Mouse (Mus musculus) limb, embryonic 11.5 days (tissue): ENCODE measurements at regions not wholly inside any gene's neighbourhood (a gene's known extent, or its start where the extent isn't known, plus 50 kb on each side); places are given as distances from the start of the nearest gene placed in this dataset.

ENCODE experiments used
- ATAC-seq: fragments of 200-750 bp; cut with Nextera tagmentation; 2 replicates; pipeline ENCODE4 v1.8.0; 2017; ENCODE audit warnings: low read depth; ENCODE audit not compliant: insufficient number of reproducible peaks, low FRiP score, low TSS enrichment
- DNase-seq: peaks from one replicate; pipeline ENCODE4 v3.0.0-alpha.2; 2015; ENCODE audit warnings: low spot score
- H3K27ac ChIP-seq: fragments of 300-500 bp; sonication (generic); replicated peaks from 2 replicates; pipeline ENCODE4 v1.5.1; 2014; ENCODE audit warnings: low read depth, mild to moderate bottlenecking, low read length
- H3K27me3 ChIP-seq: fragments of 300-500 bp; sonication (generic); 2 replicates; pipeline ENCODE4 v1.6.1; 2014; ENCODE audit warnings: mild to moderate bottlenecking, low read length, mixed read lengths; ENCODE audit not compliant: control insufficient read depth, insufficient read depth
- H3K36me3 ChIP-seq: fragments of 300-500 bp; sonication (generic); 2 replicates; pipeline ENCODE4 v1.6.1; 2014; ENCODE audit warnings: mild to moderate bottlenecking, low read length, moderate library complexity, mixed read lengths; ENCODE audit not compliant: control insufficient read depth, insufficient read depth
- H3K4me1 ChIP-seq: fragments of 300-500 bp; sonication (generic); 2 replicates; pipeline ENCODE4 v1.6.1; 2014; ENCODE audit warnings: low read length, mixed read lengths; ENCODE audit not compliant: control insufficient read depth, insufficient read depth
- H3K4me2 ChIP-seq: fragments of 300-500 bp; sonication (generic); 2 replicates; pipeline ENCODE4 v1.6.1; 2014; ENCODE audit warnings: low read depth, mild to moderate bottlenecking, moderate library complexity; ENCODE audit not compliant: severe bottlenecking
- H3K4me3 ChIP-seq: fragments of 300-500 bp; sonication (generic); 2 replicates; pipeline ENCODE4 v1.5.1; 2014; ENCODE audit warnings: low read depth, low read length
- H3K9ac ChIP-seq: fragments of 300-500 bp; sonication (generic); 2 replicates; pipeline ENCODE4 v1.6.1; 2014; ENCODE audit warnings: mild to moderate bottlenecking, low read length
- H3K9me3 ChIP-seq: fragments of 300-500 bp; sonication (generic); 2 replicates; pipeline ENCODE4 v1.6.1; 2016; ENCODE audit warnings: low read length; ENCODE audit not compliant: control insufficient read depth
- WGBS: fragments of 180-500 bp; shearing (Covaris S2); extraction: QIAGEN DNeasy Blood & Tissue Kit; methylation state at CpG from one replicate; pipeline ENCODE4 v1.1.7; 2014; 5-methylcytosine and 5-hydroxymethylcytosine counted together

- Histone ChIP-seq H3K4me2 (no peak overlapping the region), H3K4me1 (no peaks in the 10 kb centered on the region), H3K9me3 (no peaks in the 10 kb centered on the region), H3K27ac (no peak overlapping the region), H3K9ac (no peak overlapping the region), H3K4me3 (no peak overlapping the region), H3K36me3 (no peaks in the 10 kb centered on the region), H3K27me3 (0 out of 2 replicates have a peak, but pooled peaks cover 5% of the 10 kb centered on the region)
- DNase-seq (no peak), ATAC-seq (no peak)
- 90% methylated on average over 3 of the region's 3 CpGs for WGBS
Measured at GRCm38 (mm10) chrX:166754967-166755654, 169.6 kb upstream of the Egfl6 start.

DNA sequence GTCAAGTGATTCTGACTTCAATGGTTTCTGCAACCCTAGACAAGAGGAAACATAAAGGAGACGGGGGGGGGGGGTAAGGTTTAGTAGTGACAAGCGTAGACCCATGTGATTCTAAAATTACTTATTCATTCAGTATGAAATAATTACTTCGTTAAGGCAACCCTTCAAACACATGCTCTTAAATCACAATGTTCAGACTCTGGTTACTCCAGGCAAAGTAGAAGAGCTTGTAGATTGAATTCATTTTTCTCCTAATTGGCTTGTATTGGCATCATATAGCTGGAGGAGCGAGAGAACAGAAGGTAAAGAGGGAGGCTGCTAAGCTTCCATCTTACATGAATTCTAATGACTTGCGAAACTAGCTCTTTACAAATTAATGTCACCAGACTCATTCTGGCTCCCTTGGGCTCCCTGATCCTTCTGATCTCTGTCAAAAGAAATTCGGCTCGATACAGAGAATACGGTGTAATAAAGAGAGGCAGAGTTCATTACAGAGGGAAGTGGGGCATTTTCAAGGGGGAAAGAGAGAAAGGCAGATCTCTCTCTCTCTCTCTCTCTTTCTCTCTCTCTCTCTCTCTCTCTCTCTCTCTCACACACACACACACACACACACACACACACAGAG, 163.6 kb upstream of the Egfl6 start:
- H3K9me3 ChIP-seq, result no peaks in the 10 kb centered on the region
- 0 out of 2 replicates have a peak, but pooled peaks cover 3% of the 10 kb centered on the region for H3K27me3 ChIP-seq
- H3K4me3 ChIP-seq, result no peak overlapping the region
- no peaks in the 10 kb centered on the region for H3K4me1 ChIP-seq
- ATAC-seq (no peak), DNase-seq (no peak)
- WGBS, result 72% methylated on average over 8 of the region's 8 CpGs
- H3K9ac ChIP-seq, result no peak overlapping the region
- no peak overlapping the region for H3K27ac ChIP-seq
- H3K4me2 ChIP-seq, result no peak overlapping the region
- H3K36me3 ChIP-seq, result no peaks in the 10 kb centered on the region

- Histone ChIP-seq H3K27ac (no peak overlapping the region), H3K9ac (no peak overlapping the region), H3K4me1 (no peaks in the 10 kb centered on the region), H3K9me3 (no peaks in the 10 kb centered on the region), H3K36me3 (no peaks in the 10 kb centered on the region), H3K4me2 (no peak overlapping the region), H3K27me3 (no peaks in the 10 kb centered on the region), H3K4me3 (no peak overlapping the region)
- ATAC-seq (no peak), DNase-seq (no peak)
- 80% methylated on average over 2 of the region's 2 CpGs for WGBS
Measured at GRCm38 (mm10) chrX:166731354-166731753, 145.8 kb upstream of the Egfl6 start.

DNA sequence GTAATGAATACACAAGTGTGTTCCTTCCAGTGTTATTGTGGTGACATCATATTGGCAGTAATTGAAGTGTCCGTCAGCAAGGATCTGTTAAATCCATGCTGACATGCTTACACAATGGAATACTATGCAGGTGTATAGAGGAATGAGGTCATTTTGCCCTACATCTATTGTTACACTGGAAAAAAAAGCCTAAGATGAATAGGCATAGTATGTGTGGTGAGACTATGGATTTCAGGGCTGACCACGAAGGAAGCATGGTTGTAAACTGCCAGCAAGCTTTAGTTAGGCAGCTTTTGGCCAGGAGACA, 143.1 kb upstream of the Egfl6 start:
- Histone ChIP-seq H3K4me2 (no peak overlapping the region), H3K27ac (no peak overlapping the region), H3K4me3 (no peak overlapping the region), H3K4me1 (no peaks in the 10 kb centered on the region), H3K27me3 (0 out of 2 replicates have a peak, but pooled peaks cover 2% of the 10 kb centered on the region), H3K36me3 (no peaks in the 10 kb centered on the region), H3K9ac (no peak overlapping the region), H3K9me3 (no peaks in the 10 kb centered on the region)
- WGBS, result 77% methylated on average over 2 of the region's 2 CpGs
- ATAC-seq (no peak), DNase-seq (no peak)

DNA sequence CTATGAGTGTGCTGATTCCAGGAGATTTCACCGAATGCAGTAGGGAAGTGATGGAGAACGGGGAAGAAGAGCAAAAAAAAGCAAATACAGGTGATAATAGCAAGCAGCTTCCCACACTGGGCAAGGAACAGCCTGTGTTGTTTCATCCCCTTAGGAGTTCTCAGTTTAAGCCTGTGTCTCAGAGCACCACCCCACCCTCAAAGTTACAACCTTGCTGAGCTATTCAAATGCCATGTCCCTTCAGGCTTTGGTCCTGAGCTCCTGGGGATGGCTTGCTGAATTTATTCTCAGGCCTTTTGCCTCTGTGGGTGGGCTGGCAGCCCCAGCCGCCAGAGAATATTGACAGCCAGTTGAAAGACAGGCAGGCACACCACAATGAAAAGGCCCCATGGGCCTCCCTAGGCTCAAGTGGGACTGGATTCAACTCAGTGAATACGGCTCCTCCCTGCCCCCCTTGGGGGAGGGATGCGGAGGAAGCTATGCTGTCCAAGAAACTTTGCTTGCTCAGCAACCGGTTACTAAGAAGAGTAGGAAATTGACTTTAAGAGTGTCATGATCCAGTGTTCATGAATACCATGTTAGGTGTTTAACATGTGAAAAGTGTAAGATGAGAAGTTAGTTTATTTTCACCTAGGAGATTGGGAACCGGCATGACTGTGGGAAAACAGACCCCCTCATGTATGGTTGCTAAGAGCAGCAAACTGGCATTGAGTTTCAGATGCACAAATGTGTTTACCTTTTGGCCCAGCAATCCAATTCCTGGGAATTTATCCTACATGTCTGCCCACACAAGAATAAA, 142.5 kb upstream of the Egfl6 start:
- Histone ChIP-seq H3K27ac (no peak overlapping the region), H3K4me3 (no peak overlapping the region), H3K27me3 (0 out of 2 replicates have a peak, but pooled peaks cover 2% of the 10 kb centered on the region), H3K4me1 (no peaks in the 10 kb centered on the region), H3K36me3 (no peaks in the 10 kb centered on the region), H3K9ac (no peak overlapping the region), H3K9me3 (no peaks in the 10 kb centered on the region), H3K4me2 (no peak overlapping the region)
- DNase-seq (no peak), ATAC-seq (no peak)
- 44% methylated on average over 7 of the region's 7 CpGs for WGBS

DNA sequence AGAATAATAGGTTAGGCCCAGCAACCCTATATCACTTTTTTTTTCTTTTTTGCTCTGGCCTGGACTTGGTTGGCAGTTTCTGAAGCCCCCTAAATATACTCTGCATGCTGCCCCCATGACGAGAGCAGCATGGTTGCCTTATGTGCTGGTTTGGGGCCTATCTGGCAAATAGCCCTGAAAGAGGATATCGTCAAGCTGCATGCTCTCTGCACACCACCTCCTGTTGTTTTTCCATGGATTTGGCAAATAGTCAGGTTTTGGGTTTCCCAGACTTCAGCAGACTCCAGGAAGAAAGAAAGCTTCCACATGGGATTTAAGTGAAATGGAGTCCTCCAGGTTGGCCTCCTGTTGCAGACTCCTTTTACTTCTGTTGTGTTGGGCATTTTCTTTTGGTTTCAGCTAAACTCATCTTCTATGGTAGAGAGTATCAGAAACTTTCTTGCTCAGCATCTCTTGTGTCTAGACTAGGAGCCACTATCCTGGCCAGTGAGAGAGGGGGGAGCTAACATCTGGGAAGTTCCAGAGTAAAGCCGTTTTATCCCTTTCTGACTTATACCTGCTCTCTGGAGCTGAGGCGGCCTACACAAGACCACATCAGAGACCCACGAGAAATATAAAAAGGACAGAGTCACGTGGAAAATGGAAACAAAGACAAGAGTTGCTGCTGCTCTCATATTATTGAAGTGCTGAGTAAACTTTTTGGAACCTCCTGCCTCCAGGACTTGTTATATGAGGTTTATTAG, 140.4 kb upstream of the Egfl6 start:
- H3K4me1 ChIP-seq, result no peaks in the 10 kb centered on the region
- WGBS, result 84% methylated on average over 6 of the region's 6 CpGs
- no peaks in the 10 kb centered on the region for H3K36me3 ChIP-seq
- H3K9me3 ChIP-seq, result no peaks in the 10 kb centered on the region
- H3K9ac ChIP-seq, result no peak overlapping the region
- H3K27me3 ChIP-seq, result 0 out of 2 replicates have a peak, but pooled peaks cover 2% of the 10 kb centered on the region
- DNase-seq (no peak), ATAC-seq (no peak)
- no peak overlapping the region for H3K27ac ChIP-seq
- H3K4me3 ChIP-seq, result no peak overlapping the region
- H3K4me2 ChIP-seq, result no peak overlapping the region

DNA sequence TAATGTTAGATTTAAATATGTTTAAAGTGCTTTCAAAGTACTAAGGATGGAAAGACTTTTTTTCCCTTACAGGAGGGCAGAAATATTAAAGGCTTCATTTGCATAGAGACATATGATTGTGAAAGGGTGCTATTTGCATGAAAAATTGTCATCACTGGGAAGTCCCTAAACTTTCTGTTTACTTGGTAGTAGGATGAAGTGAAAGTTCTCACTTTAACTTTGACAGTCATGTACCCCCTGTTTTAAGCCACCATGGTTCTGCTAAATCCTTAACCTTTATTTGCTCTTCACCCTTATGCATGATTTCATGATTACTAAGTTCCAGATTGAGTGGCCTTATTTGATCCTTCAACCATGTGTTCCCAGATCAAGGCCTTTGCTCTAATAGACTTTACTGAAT, 132.6 kb upstream of the Egfl6 start:
- H3K27me3 ChIP-seq, result 0 out of 2 replicates have a peak, but pooled peaks cover 2% of the 10 kb centered on the region

DNA sequence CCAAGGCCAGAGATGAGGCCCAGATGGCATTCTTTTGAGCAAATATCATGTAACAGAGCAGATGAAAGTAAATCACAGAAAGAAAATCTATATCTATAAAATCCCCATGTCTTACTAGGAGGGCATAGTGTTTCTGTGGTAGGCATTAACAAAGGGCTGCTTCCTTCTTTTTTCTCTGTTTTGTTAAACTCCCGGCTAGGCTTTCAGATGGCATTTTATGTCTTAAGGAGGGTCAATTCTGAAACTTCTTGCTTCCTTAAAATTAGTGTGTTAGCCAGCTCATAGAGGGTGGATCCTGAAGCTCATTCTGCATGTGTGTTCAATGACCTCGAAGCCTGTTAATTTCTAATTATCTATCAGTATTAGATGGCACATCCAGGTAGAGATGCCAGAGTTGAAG, 123.8 kb upstream of the Egfl6 start:
- ATAC-seq, result no peak
- WGBS, result 90% methylated on average over 2 of the region's 2 CpGs
- Histone ChIP-seq H3K9ac (no peak overlapping the region), H3K9me3 (no peaks in the 10 kb centered on the region), H3K4me3 (no peak overlapping the region), H3K27ac (no peak overlapping the region), H3K36me3 (no peaks in the 10 kb centered on the region), H3K4me2 (no peak overlapping the region), H3K4me1 (no peaks in the 10 kb centered on the region), H3K27me3 (0 out of 2 replicates have a peak, but pooled peaks cover 3% of the 10 kb centered on the region)
- no peak for DNase-seq

More for the DNA sequence above, 132.6 kb upstream of the Egfl6 start:
- Histone ChIP-seq H3K4me2 (no peak overlapping the region), H3K36me3 (no peaks in the 10 kb centered on the region), H3K9me3 (no peaks in the 10 kb centered on the region), H3K4me1 (no peaks in the 10 kb centered on the region), H3K4me3 (no peak overlapping the region), H3K27ac (no peak overlapping the region), H3K9ac (no peak overlapping the region)
- ATAC-seq, result no peak
- no peak for DNase-seq
